Comparison of ENCODE assay signal across 15 mouse cellular contexts in the genomic region with DNA sequence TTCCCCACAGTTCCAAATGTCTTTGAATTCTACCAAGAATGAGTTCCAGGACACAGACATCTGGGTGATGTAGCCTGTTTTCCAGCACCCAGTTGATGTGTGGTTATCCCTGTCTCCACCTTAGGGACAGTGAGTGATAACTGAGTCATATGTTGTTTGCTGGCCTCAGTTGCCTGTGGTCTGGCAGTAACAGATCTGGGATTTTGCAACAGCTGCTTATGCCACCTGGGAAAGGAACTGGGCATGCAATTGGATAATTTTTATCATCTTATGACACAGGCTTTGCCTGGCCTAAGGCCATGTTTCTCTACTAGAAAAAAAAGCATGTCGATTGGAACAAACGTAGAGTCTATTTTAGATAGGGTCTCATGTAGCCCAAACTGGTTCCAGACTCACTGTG. TPM values are rescaled to one million over a fixed set of nuclear protein-coding genes. Genes with fewer than 3 reads are reported as not detected.
DNase-seq lines count a peak whose midpoint lies in the region; ATAC-seq and TF ChIP-seq lines count a peak whose summit lies in the region.
"Had no signal": no experiment of that assay in that cellular context is flagged by ENCODE, and none has a peak within 500 bp of the region (broad histone marks: within the 10 kb centered on the region; RNA-seq: fewer than 3 reads in every experiment).

No protein-coding gene starts in this region.

- TF ChIP-seq POLR2A in heart, adult 2 months (IDR thresholded peaks at IDR 0.05; ENCODE audit: insufficient read depth, low read depth, low read length), result no peak

- H3K27ac ChIP-seq in heart, adult 2 months, result peak overlapping the region; percentile 40
- H3K27ac ChIP-seq in heart, embryonic 12.5 days (ENCODE audit: poor library complexity, severe bottlenecking), result no peak overlapping the region
- H3K27ac ChIP-seq: macrophage; stomach, embryonic 15.5 days had no signal

- 42% methylated on average over 2 of the region's 2 CpGs for WGBS in heart, adult 2 months
- WGBS in heart, embryonic 12.5 days, result 66% methylated on average over 2 of the region's 2 CpGs

- ATAC-seq in heart, embryonic 12.5 days (ENCODE audit: insufficient number of reproducible peaks, low FRiP score), result no peak

- H3K9ac ChIP-seq in heart, adult 2 months (ENCODE audit: low read depth, low read length), result no peak overlapping the region
- no peak overlapping the region for H3K9ac ChIP-seq in heart, embryonic 12.5 days
- H3K9ac ChIP-seq: stomach, embryonic 15.5 days had no signal

- H3K4me1 ChIP-seq in heart, adult 2 months (ENCODE audit: control insufficient read depth, insufficient read depth, low read length), result peaks cover 3% of the 10 kb centered on the region; the same call in 1 of the 2 replicates
- H3K4me1 ChIP-seq in heart, embryonic 12.5 days (replicated peaks), result no peaks in the 10 kb centered on the region
- H3K4me1 ChIP-seq: stomach, embryonic 15.5 days had no signal

- no peak for TF ChIP-seq CTCF in heart, adult 2 months (IDR thresholded peaks at IDR 0.05)

- peak; percentile 67; the same call in 1 of the 2 replicates for TF ChIP-seq EP300 in heart, adult 2 months (IDR thresholded peaks at IDR 0.05; ENCODE audit: insufficient read depth, low read depth, low read length)

- no peak overlapping the region for H3K4me3 ChIP-seq in heart, adult 2 months
- no peak overlapping the region for H3K4me3 ChIP-seq in heart, embryonic 12.5 days
- H3K4me3 ChIP-seq: stomach, embryonic 15.5 days had no signal

- DNase-seq in heart, adult 2 months, result peak; percentile 60 to 80
- peak; percentile 9 for DNase-seq in right cerebral cortex, postnatal 4 days
- DNase-seq in right cerebral cortex, postnatal 36 days (ENCODE audit: low spot score in 2 of 2), result no peak
- DNase-seq in gastrocnemius, postnatal 14 days, result peak; percentile 15
- DNase-seq in skeletal muscle tissue, adult 2 months (ENCODE audit: low read depth, low spot score), result peak; percentile 81
- no peak for DNase-seq in ovary, postnatal 10 days (ENCODE audit: low spot score)
- DNase-seq in embryo, embryonic 9.5 days (ENCODE audit: extremely low spot score), result no peak
- DNase-seq: cerebellum, adult 18-20 months had no signal

- no peaks in the 10 kb centered on the region for H3K36me3 ChIP-seq in heart, adult 2 months (ENCODE audit: control insufficient read depth, insufficient read depth, low read length)
- H3K36me3 ChIP-seq in heart, embryonic 12.5 days, result no peaks in the 10 kb centered on the region
- H3K36me3 ChIP-seq: stomach, embryonic 15.5 days had no signal

- H3K79me2 ChIP-seq in heart, adult 2 months (replicated peaks; ENCODE audit: control insufficient read depth, insufficient read depth, low read length), result no peaks in the 10 kb centered on the region

- intact Hi-C loops in heart, adult 2 months (cut with DNase I), result loop anchor here (5.0 kb wide), 1 partner anchor 37 kb away; no protein-coding TSS in a partner anchor
- intact Hi-C loops in gastrocnemius, postnatal 14 days (cut with DNase I; ENCODE audit: low total_unique reads), result no loop called here

- no peak overlapping the region for H3K4me2 ChIP-seq in heart, embryonic 12.5 days
- H3K4me2 ChIP-seq: stomach, embryonic 15.5 days had no signal

- H3K9me3 ChIP-seq in heart, embryonic 12.5 days (replicated peaks), result no peaks in the 10 kb centered on the region
- H3K9me3 ChIP-seq: stomach, embryonic 15.5 days had no signal

- no peaks in the 10 kb centered on the region for H3K27me3 ChIP-seq in heart, adult 2 months (ENCODE audit: control insufficient read depth, insufficient read depth, low read length)
- no peaks in the 10 kb centered on the region for H3K27me3 ChIP-seq in heart, embryonic 12.5 days (replicated peaks)
- H3K27me3 ChIP-seq: stomach, embryonic 15.5 days had no signal

RNA-seq across cellular contexts. Expression of gene Gm34302, which starts 43.9 kb away (rescaled TPM):
- total RNA-seq in heart, adult 2 months (2021), result 1,000 to 10,000 TPM in 1 of 2 experiments, 100 to 1,000 TPM in 1; 836 to 1,017 TPM
- 6.2 and 40.2 TPM in 2 replicates for polyA plus RNA-seq in heart, adult 2 months (2012; rRNA removed)
- not detected in 2 replicates for polyA plus RNA-seq in heart, embryonic 12.5 days (2016; fragmentation: Nextera tagmentation; extraction: Ambion mirVana)
- 10 to 100 TPM; 31.2 to 48.6 TPM for total RNA-seq in gastrocnemius, postnatal 14 days (2021)
- total RNA-seq: monocyte, adult 5-6 weeks had no signal
- polyA plus RNA-seq: frontal cortex, adult 2 months; intestine, embryonic 14.5 days; limb, embryonic 11.5 days; macrophage; stomach, embryonic 15.5 days had no signal

Comparison
In these comparisons a context has a peak if more than half of its experiments do, and no peak if none do; other contexts are left out.
1. DNase-seq: peak in heart, adult 2 months (2 of 2), right cerebral cortex, postnatal 4 days (single experiment), gastrocnemius, postnatal 14 days (single experiment) and skeletal muscle tissue, adult 2 months (single experiment); none in right cerebral cortex, postnatal 36 days (0 of 2), ovary, postnatal 10 days (single experiment) and embryo, embryonic 9.5 days (single experiment).
2. RNA of gene Gm34302, which starts 43.9 kb away (total RNA-seq): 836 to 1,017 TPM in heart, adult 2 months; 31.2 to 48.6 TPM in gastrocnemius, postnatal 14 days; every median in the first group is over 10 times any median in the second.